Mouse (Mus musculus): ENCODE measurements around the gene Atp6v1f. TPM values are rescaled to one million over a fixed set of nuclear protein-coding genes. Genes with fewer than 3 reads are reported as not detected.

Gene Atp6v1f
- polyA plus RNA-seq, 1 experiment = 16.6 TPM

- TF ChIP-seq GATA1 (IDR thresholded peaks at IDR 0.05; ENCODE audit: low read length) = no peak
- peaks cover 70% of the 10 kb centered on the region for H3K27me3 ChIP-seq (ENCODE audit: control insufficient read depth)
- H3K36me3 ChIP-seq (ENCODE audit: control insufficient read depth) = no peaks in the 10 kb centered on the region
- H3K4me3 ChIP-seq (replicated peaks) = peak within 1 kb of the TSS; percentile 26
- no peaks in the 10 kb centered on the region; the same call in 1 of the 2 replicates for H3K4me1 ChIP-seq (ENCODE audit: control insufficient read depth)
- H3K9me3 ChIP-seq (ENCODE audit: control insufficient read depth, low read length) = peaks cover 3% of the 10 kb centered on the region; the same call in 1 of the 2 replicates
Observed at GRCm38 (mm10) chr6:29433038-29433803, 34.3 kb upstream of the Atp6v1f start, which contains the start of gene Flnc. Gene Flnc, plus strand, starts transcription at chr6:29433256.

- Histone ChIP-seq H3K9me3 (ENCODE audit: control insufficient read depth, low read length) (peaks cover 3% of the 10 kb centered on the region; the same call in 1 of the 2 replicates), H3K4me1 (ENCODE audit: control insufficient read depth) (no peaks in the 10 kb centered on the region; the same call in 1 of the 2 replicates), H3K27me3 (ENCODE audit: control insufficient read depth) (peaks cover 70% of the 10 kb centered on the region), H3K36me3 (ENCODE audit: control insufficient read depth) (no peaks in the 10 kb centered on the region), H3K4me3 (replicated peaks) (no peak overlapping the region)
- TF ChIP-seq GATA1 (IDR thresholded peaks at IDR 0.05; ENCODE audit: low read length) (no peak), TAL1 (IDR thresholded peaks at IDR 0.05; ENCODE audit: low read length) (no peak)
Observed at GRCm38 (mm10) chr6:29433804-29434795, 33.4 kb upstream of the Atp6v1f start.

GRCm38 (mm10) chr6:29434911-29435691, 32.4 kb upstream of the Atp6v1f start:
- Histone ChIP-seq H3K9me3 (ENCODE audit: control insufficient read depth, low read length) (peaks cover 3% of the 10 kb centered on the region; the same call in 1 of the 2 replicates), H3K4me1 (ENCODE audit: control insufficient read depth) (no peaks in the 10 kb centered on the region; the same call in 1 of the 2 replicates), H3K27me3 (ENCODE audit: control insufficient read depth) (peaks cover 70% of the 10 kb centered on the region), H3K36me3 (ENCODE audit: control insufficient read depth) (no peaks in the 10 kb centered on the region), H3K4me3 (replicated peaks) (no peak overlapping the region)
- TF ChIP-seq TAL1 (IDR thresholded peaks at IDR 0.05; ENCODE audit: low read length) (no peak), GATA1 (IDR thresholded peaks at IDR 0.05; ENCODE audit: low read length) (no peak)

DNA sequence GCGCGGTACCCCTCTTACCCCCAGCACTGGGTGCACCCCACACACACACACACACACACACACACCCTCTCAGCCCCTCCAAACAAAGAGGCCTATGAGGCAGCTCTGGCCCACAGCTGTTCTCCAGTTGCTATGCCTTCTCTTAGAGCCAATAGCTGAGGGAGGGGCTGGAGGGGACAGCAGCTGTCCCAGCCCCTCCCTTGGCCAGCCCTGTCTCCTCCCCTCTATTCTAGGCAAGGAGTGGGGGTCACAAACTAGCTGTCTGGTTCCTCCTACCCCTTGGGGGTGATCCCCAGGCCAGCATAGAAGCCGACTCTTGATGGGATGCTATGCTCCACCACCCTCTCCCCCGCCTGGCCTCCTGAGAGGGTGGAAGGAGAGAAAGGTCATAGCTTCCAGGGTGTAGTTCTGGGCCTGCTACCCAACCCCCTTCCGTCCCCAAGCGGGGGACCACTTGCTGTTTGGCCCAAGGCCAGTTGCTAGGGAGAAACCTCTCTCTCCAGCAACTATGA, 31.5 kb upstream of the Atp6v1f start:
- no peaks in the 10 kb centered on the region for H3K36me3 ChIP-seq (ENCODE audit: control insufficient read depth)
- peaks cover 3% of the 10 kb centered on the region; the same call in 1 of the 2 replicates for H3K9me3 ChIP-seq (ENCODE audit: control insufficient read depth, low read length)
- H3K4me3 ChIP-seq (replicated peaks) = no peak overlapping the region
- peaks cover 62% of the 10 kb centered on the region for H3K27me3 ChIP-seq (ENCODE audit: control insufficient read depth)
- TF ChIP-seq GATA1 (IDR thresholded peaks at IDR 0.05; ENCODE audit: low read length) (no peak), TAL1 (IDR thresholded peaks at IDR 0.05; ENCODE audit: low read length) (no peak)
- H3K4me1 ChIP-seq (ENCODE audit: control insufficient read depth) = no peaks in the 10 kb centered on the region; the same call in 1 of the 2 replicates

DNA sequence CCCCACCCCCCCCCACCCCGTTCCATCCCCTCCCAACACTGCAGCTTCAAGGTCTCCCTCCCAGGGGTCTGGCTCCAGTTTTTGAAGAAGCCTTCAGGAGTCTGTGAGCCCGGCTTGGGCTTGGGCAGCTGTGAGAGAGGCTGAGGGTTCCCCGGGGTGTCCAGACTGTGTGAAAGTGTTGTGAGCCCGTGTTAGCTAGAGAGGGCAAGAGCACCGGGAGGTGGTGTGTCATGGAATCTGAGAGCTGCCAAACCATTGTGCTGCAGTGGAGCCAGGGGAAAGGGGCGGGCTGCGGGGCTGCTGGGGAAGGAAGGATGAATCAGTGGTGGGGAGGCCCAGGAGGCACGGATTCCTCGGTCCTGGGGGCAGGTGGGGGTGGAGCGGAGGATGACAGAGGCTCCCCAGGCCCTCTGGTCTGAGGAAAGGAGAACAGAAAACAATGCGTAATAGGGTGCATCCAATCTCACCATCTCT, 31.0 kb upstream of the Atp6v1f start:
- no peaks in the 10 kb centered on the region; the same call in 1 of the 2 replicates for H3K4me1 ChIP-seq (ENCODE audit: control insufficient read depth)
- TF ChIP-seq TAL1 (IDR thresholded peaks at IDR 0.05; ENCODE audit: low read length) (no peak), GATA1 (IDR thresholded peaks at IDR 0.05; ENCODE audit: low read length) (no peak)
- H3K27me3 ChIP-seq (ENCODE audit: control insufficient read depth) = peaks cover 58% of the 10 kb centered on the region
- H3K36me3 ChIP-seq (ENCODE audit: control insufficient read depth) = no peaks in the 10 kb centered on the region
- no peak overlapping the region for H3K4me3 ChIP-seq (replicated peaks)
- H3K9me3 ChIP-seq (ENCODE audit: control insufficient read depth, low read length) = peaks cover 3% of the 10 kb centered on the region; the same call in 1 of the 2 replicates

- TF ChIP-seq TAL1 (IDR thresholded peaks at IDR 0.05; ENCODE audit: low read length) (no peak), GATA1 (IDR thresholded peaks at IDR 0.05; ENCODE audit: low read length) (no peak)
- no peak overlapping the region for H3K4me3 ChIP-seq (replicated peaks)
Observed at GRCm38 (mm10) chr6:29439251-29439650, 28.3 kb upstream of the Atp6v1f start.

DNA sequence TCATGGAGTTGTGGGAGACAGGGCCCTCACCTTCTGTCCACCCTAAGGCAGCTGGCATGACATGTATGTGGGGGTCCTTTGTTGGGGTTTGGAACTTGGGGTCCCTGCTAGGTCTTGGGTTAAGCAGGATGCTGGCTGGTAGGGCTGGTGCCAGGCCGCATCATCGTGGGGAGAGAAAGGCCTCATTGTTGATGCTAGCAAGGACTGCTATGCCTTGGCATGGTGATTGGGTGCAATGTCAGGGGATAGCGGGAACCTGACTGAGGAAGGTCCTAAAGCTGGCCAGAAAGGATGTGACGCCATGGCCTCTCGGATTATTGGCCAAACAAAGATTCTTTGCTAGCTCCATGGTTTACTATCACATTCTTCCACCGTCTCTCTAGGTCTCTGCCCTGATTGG, 27.7 kb upstream of the Atp6v1f start:
- TF ChIP-seq TAL1 (IDR thresholded peaks at IDR 0.05; ENCODE audit: low read length) (no peak), GATA1 (IDR thresholded peaks at IDR 0.05; ENCODE audit: low read length) (no peak)
- no peaks in the 10 kb centered on the region for H3K9me3 ChIP-seq (ENCODE audit: control insufficient read depth, low read length)
- peaks cover 25% of the 10 kb centered on the region for H3K27me3 ChIP-seq (ENCODE audit: control insufficient read depth)
- no peaks in the 10 kb centered on the region for H3K36me3 ChIP-seq (ENCODE audit: control insufficient read depth)
- no peak overlapping the region for H3K4me3 ChIP-seq (replicated peaks)
- no peaks in the 10 kb centered on the region; the same call in 1 of the 2 replicates for H3K4me1 ChIP-seq (ENCODE audit: control insufficient read depth)

More at GRCm38 (mm10) chr6:29439251-29439650, 28.3 kb upstream of the Atp6v1f start:
- H3K4me1 ChIP-seq (ENCODE audit: control insufficient read depth) = no peaks in the 10 kb centered on the region; the same call in 1 of the 2 replicates
- H3K9me3 ChIP-seq (ENCODE audit: control insufficient read depth, low read length) = no peaks in the 10 kb centered on the region
- H3K36me3 ChIP-seq (ENCODE audit: control insufficient read depth) = no peaks in the 10 kb centered on the region
- peaks cover 30% of the 10 kb centered on the region for H3K27me3 ChIP-seq (ENCODE audit: control insufficient read depth)

- H3K4me3 ChIP-seq (replicated peaks) = no peak overlapping the region
- H3K27me3 ChIP-seq (ENCODE audit: control insufficient read depth) = no peaks in the 10 kb centered on the region
- no peaks in the 10 kb centered on the region for H3K4me1 ChIP-seq (ENCODE audit: control insufficient read depth)
- H3K36me3 ChIP-seq (ENCODE audit: control insufficient read depth) = no peaks in the 10 kb centered on the region
- TF ChIP-seq TAL1 (IDR thresholded peaks at IDR 0.05; ENCODE audit: low read length) (no peak), GATA1 (IDR thresholded peaks at IDR 0.05; ENCODE audit: low read length) (no peak)
- no peaks in the 10 kb centered on the region for H3K9me3 ChIP-seq (ENCODE audit: control insufficient read depth, low read length)
Observed at GRCm38 (mm10) chr6:29444773-29445172, 22.7 kb upstream of the Atp6v1f start.
